Mouse (Mus musculus) cortical plate, adult 2 months (tissue): ENCODE measurements around the gene Slc1a6. TPM values are rescaled to one million over a fixed set of nuclear protein-coding genes. Genes with fewer than 3 reads are reported as not detected.
"Not testable (repeated sequence)": the region's sequence is repeated elsewhere in the genome, so short reads cannot be mapped to it uniquely, and the experiment has no call there.

Experiments used
- H3K27ac ChIP-seq: fragments of 200-500 bp; 2 replicates; pipeline ENCODE4 v1.5.1; 2012; ENCODE audit warnings: low read length, control low read depth, inconsistent platforms; ENCODE audit not compliant: insufficient read depth
- H3K4me1 ChIP-seq: fragments of 200-500 bp; 2 replicates; pipeline ENCODE4 v1.6.1; 2011; ENCODE audit warnings: low read length; ENCODE audit not compliant: control insufficient read depth, insufficient read depth
- H3K4me3 ChIP-seq: fragments of 200-500 bp; 2 replicates; pipeline ENCODE4 v1.5.1; 2011; ENCODE audit warnings: mild to moderate bottlenecking, low read length, control low read depth; ENCODE audit not compliant: insufficient read depth
- CTCF ChIP-seq: fragments of 200-500 bp; IDR thresholded peaks from 2 replicates; pipeline ENCODE4 v1.5.1; 2011; ENCODE audit warnings: mild to moderate bottlenecking, control low read depth, low read length; ENCODE audit not compliant: insufficient read depth; ENCODE audit errors: extremely low read depth
- POLR2A ChIP-seq: fragments of 200-500 bp; IDR thresholded peaks from 2 replicates; pipeline ENCODE4 v1.6.1; 2011; ENCODE audit warnings: mild to moderate bottlenecking, low read length, control low read depth; ENCODE audit not compliant: insufficient read depth; ENCODE audit errors: extremely low read depth
- polyA plus RNA-seq: library from polyadenylated mRNA; depleted of rRNA; stranded (reverse); fragments of >200 nt; gene quantifications from 2 replicates; pipeline ENCODE4 v1.2.3, GENCODE M21; 2012; rRNA removed

The Slc1a6 gene
- polyA plus RNA-seq, 1 experiment: 8.8 TPM

DNA sequence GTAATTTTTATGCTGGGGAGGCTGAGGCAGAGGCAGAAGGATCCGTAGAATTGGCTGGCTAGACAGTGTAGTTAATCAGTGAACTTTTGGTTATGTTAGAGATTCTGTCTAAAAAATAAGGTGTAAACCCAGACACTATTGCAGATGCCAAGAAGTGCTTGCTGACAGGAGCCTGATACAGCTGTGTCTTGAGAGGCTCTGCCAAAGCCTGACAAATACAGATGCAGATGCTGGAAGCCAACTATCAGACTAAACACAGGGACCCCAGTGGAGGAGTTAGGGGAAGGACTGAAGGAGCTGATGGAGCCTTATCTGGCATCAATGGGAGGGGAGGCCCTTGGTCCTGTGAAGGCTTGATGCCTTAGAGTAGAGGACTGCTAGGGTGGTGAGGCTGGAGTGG, 14.7 kb upstream of the Slc1a6 start:
- TF ChIP-seq POLR2A (no peak), CTCF (no peak)
- Histone ChIP-seq H3K4me3 (no peak overlapping the region), H3K27ac (no peak overlapping the region)

DNA sequence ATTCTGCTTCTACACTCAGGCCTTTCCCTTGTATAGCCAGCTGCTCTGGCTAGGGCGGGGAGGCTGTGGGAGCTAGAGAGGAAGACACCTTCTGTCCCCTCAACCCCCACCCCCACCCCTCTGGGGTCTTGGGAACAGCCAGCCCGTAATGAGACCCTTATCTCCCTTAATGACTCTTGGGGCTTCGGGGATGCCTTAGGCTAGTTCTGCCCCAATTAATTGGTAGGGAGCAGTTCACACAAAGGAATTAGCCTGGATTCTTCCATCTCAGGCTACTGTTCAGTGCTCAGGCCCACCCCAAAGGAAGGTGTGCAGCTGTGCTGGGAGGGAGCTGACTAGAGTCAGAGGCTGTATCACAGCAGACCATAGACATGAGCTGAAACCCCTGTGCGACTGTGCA, 4.5 kb upstream of the Slc1a6 start:
- TF ChIP-seq POLR2A (no peak), CTCF (no peak)
- H3K4me1 ChIP-seq: no peaks in the 10 kb centered on the region
- H3K4me3 ChIP-seq: no peak overlapping the region
- H3K27ac ChIP-seq: no peak overlapping the region

More for the DNA sequence above, 14.7 kb upstream of the Slc1a6 start:
- H3K4me1 ChIP-seq: no peaks in the 10 kb centered on the region

DNA sequence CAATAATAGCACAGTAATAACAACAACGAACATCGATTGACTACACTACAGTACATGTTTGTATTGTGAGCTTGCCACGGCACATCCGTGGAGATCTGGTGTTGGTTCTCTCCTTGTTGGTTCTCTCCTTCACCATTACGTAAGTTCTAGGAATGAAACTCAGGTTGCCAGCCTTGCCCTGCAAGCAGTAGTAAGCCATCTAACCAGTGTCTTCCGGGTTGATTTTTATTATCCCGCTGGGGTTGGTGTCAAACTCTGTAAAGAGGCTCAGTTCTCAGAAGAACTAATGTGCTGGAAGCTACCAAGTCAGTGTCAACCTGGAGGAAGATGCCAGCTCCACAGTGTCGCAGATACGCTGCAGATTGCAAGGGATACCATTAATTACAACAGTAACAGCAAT, 769 bp upstream of the Slc1a6 start:
- no peak overlapping the region for H3K27ac ChIP-seq

DNA sequence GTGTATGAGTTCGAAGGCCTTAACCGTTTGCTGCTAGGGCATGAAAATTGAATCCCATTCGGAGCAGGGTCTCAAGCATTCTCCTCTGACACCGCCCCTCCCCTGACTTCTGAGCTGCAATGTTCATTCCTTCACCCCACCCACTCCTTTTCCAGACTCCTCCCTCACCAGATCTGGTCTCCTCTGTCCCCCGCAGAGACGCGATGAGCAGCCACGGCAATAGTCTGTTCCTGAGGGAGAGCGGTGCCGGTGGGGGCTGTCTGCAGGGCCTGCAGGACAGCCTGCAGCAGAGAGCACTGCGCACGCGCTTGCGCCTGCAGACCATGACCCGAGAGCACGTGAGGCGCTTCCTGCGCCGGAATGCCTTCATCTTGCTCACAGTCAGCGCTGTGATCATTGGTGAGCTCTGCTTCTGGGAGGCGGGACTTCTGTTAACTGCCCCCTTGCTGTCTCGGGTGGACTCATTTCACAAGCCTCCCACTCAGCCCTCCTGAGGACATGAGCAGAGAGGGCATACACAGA, 7.3 kb downstream of the Slc1a6 start:
- no peaks in the 10 kb centered on the region; the same call in 1 of the 2 replicates for H3K4me1 ChIP-seq
- H3K27ac ChIP-seq: peak overlapping the region; percentile 30
- TF ChIP-seq CTCF (no peak), POLR2A (peak; percentile 66)
- peak overlapping the region; percentile 51 for H3K4me3 ChIP-seq

More for the DNA sequence above, 769 bp upstream of the Slc1a6 start:
- Histone ChIP-seq H3K4me1 (no peaks in the 10 kb centered on the region; the same call in 1 of the 2 replicates), H3K4me3 (peak overlapping the region; percentile 69)
- TF ChIP-seq CTCF (no peak), POLR2A (no peak)

DNA sequence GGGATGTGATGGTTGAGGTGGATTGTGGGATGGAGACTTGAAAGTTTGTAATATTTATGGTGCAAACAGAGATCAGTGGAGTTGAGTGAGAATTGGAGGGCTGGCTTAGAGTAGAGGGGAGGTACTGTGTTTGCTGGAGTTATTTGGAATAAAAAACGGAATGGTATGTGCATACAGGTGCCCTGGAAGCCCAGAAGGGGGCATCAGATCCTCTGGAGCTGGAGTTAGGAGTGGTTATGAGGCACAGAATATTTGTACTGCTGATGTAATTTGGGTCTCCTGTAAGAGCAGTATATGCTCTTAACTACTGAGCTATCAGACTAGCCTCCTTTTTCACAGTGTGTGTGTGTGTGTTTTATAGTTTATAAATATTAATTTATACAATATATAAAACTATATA, 10.3 kb downstream of the Slc1a6 start:
- Histone ChIP-seq H3K27ac (no peak overlapping the region), H3K4me1 (no peaks in the 10 kb centered on the region), H3K4me3 (no peak overlapping the region)
- TF ChIP-seq POLR2A (no peak), CTCF (no peak; the same call in 1 of the 2 replicates)

DNA sequence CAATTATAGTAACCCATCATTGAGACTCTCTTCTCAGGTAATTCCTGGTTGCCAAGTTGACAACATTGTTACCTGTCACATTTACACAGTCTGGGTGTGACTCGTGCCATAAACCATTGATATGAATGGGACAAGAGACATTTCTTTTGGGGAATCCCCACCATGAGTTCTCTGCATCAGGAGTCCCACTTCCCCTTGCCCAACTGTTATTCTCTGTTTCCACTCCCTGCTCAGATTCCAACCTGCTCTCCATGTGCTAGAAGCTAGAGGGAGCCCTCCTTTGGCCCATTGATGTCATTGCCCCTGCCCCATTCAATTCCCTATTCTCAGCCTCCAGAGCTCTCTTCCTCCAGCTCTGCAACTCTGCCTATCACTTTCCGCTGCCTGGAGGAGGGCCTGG, 21.2 kb downstream of the Slc1a6 start:
- no peak overlapping the region for H3K4me3 ChIP-seq
- no peak for TF ChIP-seq CTCF
- TF ChIP-seq POLR2A: no peak
- no peak overlapping the region for H3K27ac ChIP-seq
- no peaks in the 10 kb centered on the region for H3K4me1 ChIP-seq

DNA sequence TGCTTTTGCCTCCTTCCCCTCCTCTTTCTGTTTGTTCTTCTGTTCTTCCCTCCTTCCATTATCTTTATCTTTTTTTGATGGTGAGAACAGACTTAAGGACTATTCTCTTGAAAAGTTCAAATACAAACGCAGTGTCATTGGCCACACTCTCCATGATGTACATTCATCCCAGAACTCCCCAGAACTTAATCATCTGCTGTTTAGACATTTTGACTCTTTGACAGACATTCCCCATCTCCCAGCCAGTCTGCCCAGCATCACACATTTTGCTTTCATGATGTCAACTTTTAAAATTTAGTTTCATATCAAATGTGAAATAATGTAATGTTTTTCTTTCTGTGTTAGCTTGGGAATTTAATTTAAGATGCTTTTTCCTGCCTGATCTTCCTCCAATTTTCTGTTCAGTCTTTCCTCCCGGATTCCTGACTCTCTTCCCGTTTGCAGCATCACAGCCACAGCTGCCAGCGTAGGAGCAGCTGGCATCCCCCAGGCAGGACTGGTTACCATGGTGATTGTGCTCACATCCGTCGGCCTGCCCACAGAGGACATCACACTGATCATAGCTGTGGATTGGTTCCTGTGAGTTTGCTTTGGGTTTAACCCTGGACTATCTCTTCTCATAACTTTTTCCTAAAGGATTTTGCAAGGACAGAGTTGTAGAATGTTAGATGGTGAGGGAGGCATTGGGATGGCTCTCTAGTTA, 32.2 kb downstream of the Slc1a6 start:
- TF ChIP-seq POLR2A: no peak
- Histone ChIP-seq H3K27ac (0 out of 2 replicates have a peak overlapping the region, but pooled peaks have one; percentile 38), H3K4me1 (no peaks in the 10 kb centered on the region), H3K4me3 (no peak overlapping the region)

DNA sequence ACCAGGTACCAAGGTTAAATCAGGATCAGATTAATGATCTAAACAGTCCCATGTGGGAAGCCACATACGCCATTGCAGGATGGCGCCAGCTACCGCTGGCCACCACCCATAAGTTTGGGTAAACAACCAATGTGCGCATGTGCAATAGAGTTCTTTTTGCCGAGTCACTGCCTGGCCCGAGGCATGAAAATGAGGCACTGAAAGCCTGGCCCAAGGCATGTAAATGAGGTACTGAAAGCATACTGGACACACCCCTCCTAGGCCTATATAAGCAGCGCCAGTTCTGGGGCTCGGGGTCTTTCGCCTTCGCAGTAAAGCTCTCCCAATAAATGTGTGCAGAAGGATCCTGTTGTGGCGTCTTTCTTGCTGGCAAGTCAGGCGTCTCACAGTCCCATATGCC, 60.2 kb downstream of the Slc1a6 start:
- not testable (repeated sequence) for H3K27ac ChIP-seq, H3K4me3 ChIP-seq, H3K4me1 ChIP-seq

DNA sequence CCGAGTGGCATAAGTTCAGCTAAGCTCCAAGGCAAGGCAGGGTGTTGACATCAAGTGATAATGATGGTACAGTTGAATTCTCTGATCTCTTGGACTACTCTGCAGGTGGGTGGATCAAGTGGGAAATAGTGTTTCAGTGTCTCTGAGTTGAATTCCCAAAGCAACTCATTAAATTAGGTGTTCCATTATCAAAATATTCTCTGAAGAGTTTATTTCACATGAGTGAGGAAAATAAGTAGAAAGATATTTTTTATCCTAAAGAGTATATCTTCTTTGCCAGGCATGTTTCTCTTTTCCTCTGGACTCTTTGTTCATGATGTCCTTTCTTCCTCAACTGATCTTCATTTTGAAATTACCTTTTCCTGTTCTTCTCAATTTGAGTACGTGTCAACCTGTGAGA, 71.8 kb downstream of the Slc1a6 start, which contains the start of gene Olfr1356:
TSS of gene Olfr1356 (minus strand) at position 101 of the 400 bp plus-strand sequence.
- TF ChIP-seq CTCF: no peak
- no peak for TF ChIP-seq POLR2A
- H3K27ac ChIP-seq: no peak within 1 kb of the TSS
- no peaks in the 10 kb centered on the region for H3K4me1 ChIP-seq
- no peak within 1 kb of the TSS for H3K4me3 ChIP-seq

Other genes starting within 250 kb of the Slc1a6 start
- 41.1 and 41.2 TPM in 2 replicates for gene Ilvbl, start 206.2 kb upstream of the Slc1a6 start, polyA plus RNA-seq
- gene Syde1, start 188.5 kb upstream of the Slc1a6 start, polyA plus RNA-seq: 8.9 and 9.3 TPM in 2 replicates
- not detected in 2 replicates for gene Olfr1357, start 162.4 kb upstream of the Slc1a6 start, polyA plus RNA-seq
- not detected in 2 replicates for gene Casp14, start 62.2 kb upstream of the Slc1a6 start, polyA plus RNA-seq
- gene Ccdc105, start 27.4 kb upstream of the Slc1a6 start, polyA plus RNA-seq: 0.19 TPM in 2 replicates
- gene Olfr1356, start 71.7 kb downstream of the Slc1a6 start, polyA plus RNA-seq: not detected in 2 replicates
- not detected in 2 replicates for gene Olfr1355, start 95.0 kb downstream of the Slc1a6 start, polyA plus RNA-seq
- not detected in 2 replicates for gene Olfr1354, start 132.7 kb downstream of the Slc1a6 start, polyA plus RNA-seq
- not detected in 2 replicates for gene Olfr8, start 170.1 kb downstream of the Slc1a6 start, polyA plus RNA-seq
- gene Olfr1353, start 182.8 kb downstream of the Slc1a6 start, polyA plus RNA-seq: not detected in 2 replicates
- gene Olfr1352, start 200.6 kb downstream of the Slc1a6 start, polyA plus RNA-seq: not detected in 2 replicates
- not detected in 2 replicates for gene Olfr1351, start 232.0 kb downstream of the Slc1a6 start, polyA plus RNA-seq
- not detected in 2 replicates for gene Olfr57, start 248.2 kb downstream of the Slc1a6 start, polyA plus RNA-seq